Mouse (Mus musculus) midbrain, embryonic 14.5 days (tissue): ENCODE data around the gene Krt6a. TPM values are rescaled to one million over a fixed set of nuclear protein-coding genes. Genes with fewer than 3 reads are reported as not detected.
"Not testable (repeated sequence)": the region's sequence is repeated elsewhere in the genome, so short reads cannot be mapped to it uniquely, and the experiment has no call there.

Experiments used
- ATAC-seq: fragments of 200-750 bp; cut with Nextera tagmentation; 2 replicates; pipeline ENCODE4 v1.8.0; 2017; ENCODE audit warnings: moderate number of reproducible peaks, moderate library complexity; ENCODE audit not compliant: low FRiP score, low TSS enrichment
- DNase-seq: peaks from one replicate; pipeline ENCODE4 v3.0.0-alpha.2; 2015
- H3K27ac ChIP-seq: fragments of 300-500 bp; sonication (generic); replicated peaks from 2 replicates; pipeline ENCODE4 v1.5.1; 2014; ENCODE audit warnings: mild to moderate bottlenecking, low read depth, low read length, moderate library complexity
- H3K27me3 ChIP-seq: fragments of 300-500 bp; sonication (generic); 2 replicates; pipeline ENCODE4 v1.6.1; 2014; ENCODE audit warnings: low read length, control low read depth, mixed read lengths; ENCODE audit not compliant: control insufficient read depth, insufficient read depth
- H3K36me3 ChIP-seq: fragments of 300-500 bp; sonication (generic); 2 replicates; pipeline ENCODE4 v1.6.1; 2014; ENCODE audit warnings: low read length, control low read depth; ENCODE audit not compliant: control insufficient read depth, insufficient read depth
- H3K4me1 ChIP-seq: fragments of 300-500 bp; sonication (generic); 2 replicates; pipeline ENCODE4 v1.6.1; 2014; ENCODE audit warnings: mild to moderate bottlenecking, antibody characterized with exemption, low read length, control low read depth; ENCODE audit not compliant: control insufficient read depth, insufficient read depth
- H3K4me2 ChIP-seq: fragments of 300-500 bp; sonication (generic); 2 replicates; pipeline ENCODE4 v1.6.1; 2014; ENCODE audit warnings: mild to moderate bottlenecking, low read length, moderate library complexity
- H3K4me3 ChIP-seq: fragments of 300-500 bp; sonication (generic); replicated peaks from 2 replicates; pipeline ENCODE4 v1.5.1; 2014; ENCODE audit warnings: low read depth, low read length
- H3K9ac ChIP-seq: fragments of 300-500 bp; sonication (generic); replicated peaks from 2 replicates; pipeline ENCODE4 v1.6.1; 2014; ENCODE audit warnings: mild to moderate bottlenecking, low read length, moderate library complexity
- H3K9me3 ChIP-seq: fragments of 300-500 bp; sonication (generic); 2 replicates; pipeline ENCODE4 v1.6.1; 2016; ENCODE audit warnings: low read length, control low read depth, mixed read lengths; ENCODE audit not compliant: control insufficient read depth
- WGBS: fragments of 180-500 bp; shearing (Covaris S2); extraction: QIAGEN DNeasy Blood & Tissue Kit; methylation state at CpG from one replicate; pipeline ENCODE4 v1.1.7; 2014; 5-methylcytosine and 5-hydroxymethylcytosine counted together
- polyA plus RNA-seq: library from polyadenylated mRNA; unstranded; fragments of >200 nt; fragmentation: Nextera tagmentation; extraction: Ambion mirVana; gene quantifications from 2 replicates; pipeline ENCODE4 v1.2.1, GENCODE M21; 2014

The Krt6a gene
- polyA plus RNA-seq, 1 experiment from 2014 or later, result not detected

- DNase-seq, result no peak
- H3K4me1 ChIP-seq, result no peaks in the 10 kb centered on the region
- 62% methylated on average over 11 of the region's 11 CpGs for WGBS
- no peaks in the 10 kb centered on the region for H3K36me3 ChIP-seq
- ATAC-seq, result no peak
- no peak overlapping the region for H3K27ac ChIP-seq
- no peak overlapping the region for H3K4me3 ChIP-seq
- no peaks in the 10 kb centered on the region for H3K9me3 ChIP-seq
- no peaks in the 10 kb centered on the region for H3K27me3 ChIP-seq
- no peak overlapping the region for H3K9ac ChIP-seq
- H3K4me2 ChIP-seq, result no peak overlapping the region
Observed at GRCm38 (mm10) chr15:101708683-101709082, 14.6 kb upstream of the Krt6a start.

DNA sequence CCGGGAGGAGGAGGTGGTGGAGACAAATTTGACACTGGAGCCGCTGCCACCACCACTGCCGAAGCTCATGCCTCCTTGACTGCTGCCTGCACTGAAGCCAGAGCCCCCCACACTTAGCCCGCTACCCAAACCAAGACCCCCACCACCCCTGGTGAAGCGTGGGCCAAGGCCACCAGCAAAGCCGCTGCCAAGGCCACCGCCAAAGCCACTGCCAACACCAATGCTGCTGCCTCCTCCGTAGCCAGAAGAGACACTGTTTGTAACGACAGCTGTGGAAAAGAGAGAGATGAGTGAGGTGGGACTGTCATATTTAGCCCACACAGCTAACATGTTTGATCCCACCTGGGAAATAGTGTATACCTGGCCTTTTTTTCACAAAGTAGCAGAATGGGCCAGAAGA is 13.3 kb upstream of the Krt6a start:
- ATAC-seq, result no peak
- Histone ChIP-seq H3K36me3 (no peaks in the 10 kb centered on the region), H3K27me3 (no peaks in the 10 kb centered on the region), H3K4me3 (no peak overlapping the region), H3K4me2 (no peak overlapping the region), H3K4me1 (no peaks in the 10 kb centered on the region), H3K9ac (no peak overlapping the region), H3K27ac (no peak overlapping the region), H3K9me3 (no peaks in the 10 kb centered on the region)
- DNase-seq, result no peak
- 88% methylated on average over 9 of the region's 9 CpGs for WGBS

DNA sequence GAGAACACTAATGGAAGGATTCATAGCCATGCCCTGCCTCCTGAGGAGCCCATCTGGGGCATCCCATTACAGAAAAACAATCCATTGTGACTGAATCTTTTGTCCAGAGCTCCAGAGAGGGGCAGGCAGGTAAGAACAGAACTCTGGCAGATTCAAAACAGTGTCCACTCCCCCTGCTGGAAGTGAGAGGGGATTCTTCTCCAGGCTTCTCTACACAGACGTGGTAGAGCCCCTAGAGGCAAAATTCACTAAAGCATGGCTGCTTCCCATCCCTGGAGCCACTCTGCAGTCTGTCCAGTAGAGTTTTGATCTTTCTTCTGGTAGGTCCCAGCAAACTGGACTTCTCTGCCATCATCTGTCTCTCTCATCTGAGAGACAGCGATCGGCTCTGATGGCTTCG is 10.0 kb upstream of the Krt6a start:
- H3K4me3 ChIP-seq, result no peak overlapping the region
- no peaks in the 10 kb centered on the region for H3K4me1 ChIP-seq
- H3K9me3 ChIP-seq, result no peaks in the 10 kb centered on the region
- DNase-seq (peak; percentile 42), ATAC-seq (no peak)
- H3K27ac ChIP-seq, result no peak overlapping the region
- no peak overlapping the region for H3K9ac ChIP-seq
- H3K27me3 ChIP-seq, result no peaks in the 10 kb centered on the region
- 74% methylated on average over 4 of the region's 4 CpGs for WGBS
- H3K36me3 ChIP-seq, result no peaks in the 10 kb centered on the region
- H3K4me2 ChIP-seq, result no peak overlapping the region

- no peaks in the 10 kb centered on the region for H3K36me3 ChIP-seq
- no peak overlapping the region for H3K9ac ChIP-seq
- no peak overlapping the region for H3K27ac ChIP-seq
- 13% methylated on average over 2 of the region's 2 CpGs for WGBS
- H3K9me3 ChIP-seq, result no peaks in the 10 kb centered on the region
- no peaks in the 10 kb centered on the region for H3K4me1 ChIP-seq
- ATAC-seq (no peak), DNase-seq (no peak)
- no peaks in the 10 kb centered on the region for H3K27me3 ChIP-seq
- no peak overlapping the region for H3K4me3 ChIP-seq
- no peak overlapping the region for H3K4me2 ChIP-seq
Observed at GRCm38 (mm10) chr15:101702380-101702779, 8.3 kb upstream of the Krt6a start.

GRCm38 (mm10) chr15:101699866-101700265 is 5.8 kb upstream of the Krt6a start:
- Histone ChIP-seq H3K4me2 (no peak overlapping the region), H3K4me3 (no peak overlapping the region), H3K4me1 (no peaks in the 10 kb centered on the region), H3K9me3 (no peaks in the 10 kb centered on the region), H3K36me3 (no peaks in the 10 kb centered on the region), H3K27me3 (no peaks in the 10 kb centered on the region), H3K9ac (no peak overlapping the region), H3K27ac (no peak overlapping the region)
- WGBS, result 85% methylated on average over 8 of the region's 8 CpGs
- DNase-seq (no peak), ATAC-seq (no peak)

DNA sequence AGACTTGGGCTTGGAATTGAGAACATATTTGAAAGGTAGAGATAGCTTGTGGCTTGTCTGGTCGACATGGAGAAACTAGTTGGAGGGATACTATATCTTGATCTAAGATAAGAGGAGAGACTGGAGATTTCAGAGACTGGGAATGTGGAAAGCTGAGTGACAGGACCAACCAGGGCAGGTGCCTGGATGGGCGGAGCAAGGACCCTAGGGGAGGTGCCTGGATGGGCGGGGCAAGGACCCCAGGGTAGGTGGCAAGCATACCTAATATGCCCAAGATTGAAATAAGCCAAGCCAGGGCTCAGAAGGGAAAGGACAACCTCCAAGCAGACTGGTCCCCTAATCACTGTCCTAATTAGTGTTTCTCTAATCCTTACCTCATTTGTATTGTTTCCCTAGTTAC is 5.1 kb upstream of the Krt6a start:
- Histone ChIP-seq H3K27me3 (no peaks in the 10 kb centered on the region), H3K4me3 (no peak overlapping the region), H3K4me2 (no peak overlapping the region), H3K9me3 (no peaks in the 10 kb centered on the region), H3K4me1 (no peaks in the 10 kb centered on the region), H3K9ac (no peak overlapping the region), H3K27ac (no peak overlapping the region), H3K36me3 (no peaks in the 10 kb centered on the region)
- DNase-seq, result no peak
- WGBS, result 69% methylated on average over 3 of the region's 3 CpGs
- no peak for ATAC-seq

GRCm38 (mm10) chr15:101697326-101698188 is 3.5 kb upstream of the Krt6a start:
- H3K27me3 ChIP-seq, result no peaks in the 10 kb centered on the region
- no peaks in the 10 kb centered on the region for H3K36me3 ChIP-seq
- no peak overlapping the region for H3K4me2 ChIP-seq
- no peak for DNase-seq
- 70% methylated on average over 8 of the region's 8 CpGs for WGBS
- no peak overlapping the region for H3K27ac ChIP-seq
- no peak overlapping the region for H3K4me3 ChIP-seq
- no peaks in the 10 kb centered on the region for H3K4me1 ChIP-seq
- no peaks in the 10 kb centered on the region for H3K9me3 ChIP-seq
- H3K9ac ChIP-seq, result no peak overlapping the region
- no peak for ATAC-seq

- H3K4me3 ChIP-seq, H3K9me3 ChIP-seq, H3K4me2 ChIP-seq, ATAC-seq, H3K36me3 ChIP-seq, H3K4me1 ChIP-seq, DNase-seq, H3K9ac ChIP-seq, H3K27ac ChIP-seq, H3K27me3 ChIP-seq: not testable (repeated sequence)
- WGBS, result 85% methylated on average over 5 of the region's 5 CpGs
Observed at GRCm38 (mm10) chr15:101690460-101690859, 3.6 kb downstream of the Krt6a start.

GRCm38 (mm10) chr15:101688161-101688560 is 5.9 kb downstream of the Krt6a start:
- Histone ChIP-seq H3K9me3 (no peaks in the 10 kb centered on the region), H3K9ac (no peak overlapping the region), H3K36me3 (no peaks in the 10 kb centered on the region), H3K4me2 (no peak overlapping the region), H3K27me3 (no peaks in the 10 kb centered on the region), H3K4me3 (no peak overlapping the region), H3K4me1 (no peaks in the 10 kb centered on the region), H3K27ac (no peak overlapping the region)
- DNase-seq (no peak), ATAC-seq (no peak)
- 61% methylated on average over 2 of the region's 2 CpGs for WGBS
